Mouse (Mus musculus) bone marrow, adult 2 months (tissue): ENCODE data around the gene Gpat3. TPM values are rescaled to one million over a fixed set of nuclear protein-coding genes. Genes with fewer than 3 reads are reported as not detected.

Source experiments
- H3K27ac ChIP-seq: fragments of 200-500 bp; 2 replicates; pipeline ENCODE4 v1.5.1; 2012; ENCODE audit warnings: low read depth, mild to moderate bottlenecking, control low read depth, inconsistent platforms, low read length; ENCODE audit not compliant: control insufficient read depth, poor library complexity, insufficient read depth
- H3K4me1 ChIP-seq: fragments of 200-500 bp; 2 replicates; pipeline ENCODE4 v1.6.1; 2011; ENCODE audit warnings: low read length; ENCODE audit not compliant: control insufficient read depth, insufficient read depth
- H3K4me3 ChIP-seq: fragments of 200-500 bp; replicated peaks from 2 replicates; pipeline ENCODE3; 2011; ENCODE audit warnings: mild to moderate bottlenecking, low read depth, low read length, control low read depth; ENCODE audit not compliant: control insufficient read depth
- CTCF ChIP-seq: fragments of 200-500 bp; IDR thresholded peaks from 2 replicates; pipeline ENCODE4 v1.5.1; 2011; ENCODE audit warnings: low read length, control low read depth; ENCODE audit not compliant: control insufficient read depth, insufficient read depth
- POLR2A ChIP-seq: fragments of 200-500 bp; IDR thresholded peaks from 2 replicates; pipeline ENCODE4 v1.6.1; 2011; ENCODE audit warnings: low read depth, mild to moderate bottlenecking, control low read depth, low read length, borderline replicate concordance; ENCODE audit not compliant: control insufficient read depth
- WGBS: fragments of 180-500 bp; shearing (Covaris S2); methylation state at CpG from one replicate; pipeline ENCODE4 v1.1.7; 2018; 5-methylcytosine and 5-hydroxymethylcytosine counted together
- polyA plus RNA-seq: library from polyadenylated mRNA; stranded (reverse); fragments of >200 nt; gene quantifications from 2 replicates; pipeline ENCODE4 v1.2.4, GENCODE M21; 2011; ENCODE audit warnings: low replicate concordance; ENCODE audit not compliant: missing spikeins, insufficient read depth, insufficient read length

Gene Gpat3
- polyA plus RNA-seq, 1 experiment: 4.0 TPM

- no peak overlapping the region for H3K4me3 ChIP-seq
- TF ChIP-seq CTCF (no peak), POLR2A (no peak)
- WGBS: 80% methylated on average over 6 of the region's 6 CpGs
- H3K4me1 ChIP-seq: peaks cover 1% of the 10 kb centered on the region; the same call in 1 of the 2 replicates
- no peak overlapping the region for H3K27ac ChIP-seq
These were observed 18.9 kb downstream of the Gpat3 start for GRCm38 (mm10) chr5:100864438-100864837.

GRCm38 (mm10) chr5:100866183-100866582 lies 20.7 kb downstream of the Gpat3 start:
- WGBS: 56% methylated on average over 2 of the region's 2 CpGs

GRCm38 (mm10) chr5:100869197-100869895 lies 23.8 kb downstream of the Gpat3 start:
- no peak for TF ChIP-seq CTCF
- TF ChIP-seq POLR2A: no peak

More at GRCm38 (mm10) chr5:100866183-100866582, 20.7 kb downstream of the Gpat3 start:
- Histone ChIP-seq H3K4me1 (no peaks in the 10 kb centered on the region; the same call in 1 of the 2 replicates), H3K4me3 (no peak overlapping the region), H3K27ac (no peak overlapping the region)
- TF ChIP-seq CTCF (no peak), POLR2A (no peak)

GRCm38 (mm10) chr5:100871987-100872386 lies 26.5 kb downstream of the Gpat3 start:
- TF ChIP-seq POLR2A (no peak), CTCF (peak; percentile 62)
- no peak overlapping the region for H3K4me3 ChIP-seq
- peaks cover 2% of the 10 kb centered on the region; the same call in 1 of the 2 replicates for H3K4me1 ChIP-seq
- H3K27ac ChIP-seq: no peak overlapping the region
- WGBS: 2% methylated on average over 8 of the region's 8 CpGs

More at GRCm38 (mm10) chr5:100869197-100869895, 23.8 kb downstream of the Gpat3 start:
- no peak overlapping the region for H3K27ac ChIP-seq
- H3K4me3 ChIP-seq: no peak overlapping the region
- 65% methylated on average over 4 of the region's 4 CpGs for WGBS
- peaks cover 2% of the 10 kb centered on the region; the same call in 1 of the 2 replicates for H3K4me1 ChIP-seq

GRCm38 (mm10) chr5:100874721-100875120 lies 29.2 kb downstream of the Gpat3 start:
- WGBS: 76% methylated on average over 7 of the region's 7 CpGs
- no peak overlapping the region for H3K27ac ChIP-seq
- H3K4me1 ChIP-seq: peaks cover 2% of the 10 kb centered on the region; the same call in 1 of the 2 replicates
- TF ChIP-seq POLR2A (no peak), CTCF (no peak)
- H3K4me3 ChIP-seq: no peak overlapping the region

GRCm38 (mm10) chr5:100875180-100875579 lies 29.7 kb downstream of the Gpat3 start:
- no peak overlapping the region for H3K27ac ChIP-seq
- 59% methylated on average over 10 of the region's 10 CpGs for WGBS
- H3K4me1 ChIP-seq: peaks cover 2% of the 10 kb centered on the region; the same call in 1 of the 2 replicates
- H3K4me3 ChIP-seq: no peak overlapping the region
- no peak for TF ChIP-seq POLR2A
- no peak for TF ChIP-seq CTCF

GRCm38 (mm10) chr5:100877021-100877420 lies 31.5 kb downstream of the Gpat3 start:
- Histone ChIP-seq H3K4me1 (peaks cover 2% of the 10 kb centered on the region; the same call in 1 of the 2 replicates), H3K4me3 (no peak overlapping the region), H3K27ac (no peak overlapping the region)
- TF ChIP-seq POLR2A (no peak), CTCF (no peak)

GRCm38 (mm10) chr5:100885216-100885615 lies 39.7 kb downstream of the Gpat3 start:
- Histone ChIP-seq H3K4me1 (no peaks in the 10 kb centered on the region; the same call in 1 of the 2 replicates), H3K4me3 (no peak overlapping the region), H3K27ac (no peak overlapping the region)
- WGBS: 85% methylated on average over 6 of the region's 6 CpGs
- no peak for TF ChIP-seq CTCF
- TF ChIP-seq POLR2A: no peak

- Histone ChIP-seq H3K4me3 (no peak overlapping the region), H3K4me1 (no peaks in the 10 kb centered on the region; the same call in 1 of the 2 replicates), H3K27ac (no peak overlapping the region)
- no peak for TF ChIP-seq POLR2A
- no peak for TF ChIP-seq CTCF
- 10% methylated on average over 7 of the region's 7 CpGs for WGBS
These were observed 40.9 kb downstream of the Gpat3 start for GRCm38 (mm10) chr5:100886331-100886988.
